Mouse (Mus musculus) liver, embryonic 14.5 days (tissue): ENCODE measurements at regions not wholly inside any gene's neighbourhood (a gene's known extent, or its start where the extent isn't known, plus 50 kb on each side); places are given as distances from the start of the nearest gene placed in this dataset.

Experiments used
- ATAC-seq: fragments of 200-750 bp; cut with Nextera tagmentation; 2 replicates; pipeline ENCODE4 v1.8.0; 2017; ENCODE audit warnings: moderate number of reproducible peaks, mild to moderate bottlenecking, moderate library complexity; ENCODE audit not compliant: insufficient read depth
- DNase-seq, 3 experiments: peaks; one replicate each; pipeline ENCODE4 v3.0.0-alpha.2; 2012 to 2013; ENCODE audit warnings: low read depth in 3 of 3, low spot score in 3 of 3
- H3K27ac ChIP-seq: fragments of 300-500 bp; sonication (generic); 2 replicates; pipeline ENCODE4 v1.5.1; 2014; ENCODE audit warnings: moderate library complexity, mild to moderate bottlenecking, control low read depth, inconsistent platforms
- H3K27me3 ChIP-seq: fragments of 300-500 bp; sonication (generic); 2 replicates; pipeline ENCODE4 v1.6.1; 2014; ENCODE audit warnings: mild to moderate bottlenecking, low read length, moderate library complexity; ENCODE audit not compliant: control insufficient read depth, insufficient read depth
- H3K36me3 ChIP-seq: fragments of 300-500 bp; sonication (generic); replicated peaks from 2 replicates; pipeline ENCODE4 v1.6.1; 2014; ENCODE audit warnings: low read depth; ENCODE audit not compliant: control insufficient read depth, insufficient read depth
- H3K4me1 ChIP-seq, 2 experiments: fragments of 200-500 bp in 1 of 2; fragments of 300-500 bp in 1 of 2; sonication (generic) in 1 of 2; replicated peaks; 2 replicates each; pipeline ENCODE4 v1.6.1; 2012 to 2014; ENCODE audit warnings: antibody characterized with exemption in 1 of 2, inconsistent platforms in 1 of 2, low read length in 1 of 2; ENCODE audit not compliant: control insufficient read depth in 2 of 2, insufficient read depth in 2 of 2
- H3K4me2 ChIP-seq: fragments of 300-500 bp; sonication (generic); 2 replicates; pipeline ENCODE4 v1.6.1; 2014; ENCODE audit warnings: low read depth, mild to moderate bottlenecking, control low read depth, moderate library complexity
- H3K4me3 ChIP-seq, 2 experiments: fragments of 200-500 bp in 1 of 2; fragments of 300-500 bp in 1 of 2; sonication (generic) in 1 of 2; 2 replicates each; pipeline ENCODE4 v1.5.1; 2012 to 2014; ENCODE audit warnings: low read depth in 2 of 2, low read length in 2 of 2, mild to moderate bottlenecking in 2 of 2, control low read depth in 1 of 2, inconsistent platforms in 1 of 2, moderate library complexity in 1 of 2; ENCODE audit not compliant: insufficient read depth in 1 of 2
- H3K9ac ChIP-seq: fragments of 300-500 bp; sonication (generic); replicated peaks from 2 replicates; pipeline ENCODE4 v1.6.1; 2014; ENCODE audit warnings: mild to moderate bottlenecking, control low read depth, moderate library complexity
- H3K9me3 ChIP-seq: fragments of 300-500 bp; sonication (generic); 2 replicates; pipeline ENCODE4 v1.6.1; 2016; ENCODE audit warnings: low read length, mixed read lengths; ENCODE audit not compliant: control insufficient read depth
- CTCF ChIP-seq: IDR thresholded peaks from 2 replicates; pipeline ENCODE4 v1.5.1; 2016; ENCODE audit warnings: antibody characterized with exemption, low read depth, control low read depth
- EP300 ChIP-seq: IDR thresholded peaks from 2 replicates; pipeline ENCODE4 v1.6.1; 2016; ENCODE audit warnings: antibody characterized with exemption, low read depth
- WGBS: fragments of 180-500 bp; shearing (Covaris S2); extraction: QIAGEN DNeasy Blood & Tissue Kit; methylation state at CpG from one replicate; pipeline ENCODE4 v1.1.7; 2014; ENCODE audit not compliant: insufficient replicate concordance; 5-methylcytosine and 5-hydroxymethylcytosine counted together

DNA sequence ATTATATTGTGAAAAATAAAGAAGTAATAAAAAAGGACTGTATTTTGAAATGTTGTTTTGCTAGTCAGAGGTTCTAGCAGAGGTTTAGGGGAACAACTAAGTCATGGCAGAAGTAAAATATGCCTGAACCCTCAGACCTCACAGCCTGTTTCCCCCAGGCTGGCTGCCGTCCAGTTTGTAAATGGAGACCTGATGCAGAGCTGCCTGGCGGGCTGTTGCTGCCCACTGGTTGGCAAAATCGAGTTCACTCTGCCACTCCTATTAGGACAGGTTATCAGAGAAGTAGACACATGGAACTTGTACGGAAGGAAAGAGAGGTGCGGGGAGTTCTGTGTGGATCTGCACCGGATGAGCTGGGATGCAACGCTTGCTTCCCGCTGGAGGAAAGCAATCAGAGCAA, 168.5 kb downstream of the Brinp2 start:
- TF ChIP-seq EP300 (no peak), CTCF (no peak)
- Histone ChIP-seq H3K27ac (no peak overlapping the region), H3K4me3 (no peak overlapping the region), H3K4me2 (no peak overlapping the region), H3K9me3 (no peaks in the 10 kb centered on the region), H3K36me3 (no peaks in the 10 kb centered on the region), H3K9ac (no peak overlapping the region), H3K27me3 (no peaks in the 10 kb centered on the region), H3K4me1 (no peaks in the 10 kb centered on the region)
- ATAC-seq (no peak), DNase-seq (no peak)
- 56% methylated on average over 8 of the region's 8 CpGs for WGBS

DNA sequence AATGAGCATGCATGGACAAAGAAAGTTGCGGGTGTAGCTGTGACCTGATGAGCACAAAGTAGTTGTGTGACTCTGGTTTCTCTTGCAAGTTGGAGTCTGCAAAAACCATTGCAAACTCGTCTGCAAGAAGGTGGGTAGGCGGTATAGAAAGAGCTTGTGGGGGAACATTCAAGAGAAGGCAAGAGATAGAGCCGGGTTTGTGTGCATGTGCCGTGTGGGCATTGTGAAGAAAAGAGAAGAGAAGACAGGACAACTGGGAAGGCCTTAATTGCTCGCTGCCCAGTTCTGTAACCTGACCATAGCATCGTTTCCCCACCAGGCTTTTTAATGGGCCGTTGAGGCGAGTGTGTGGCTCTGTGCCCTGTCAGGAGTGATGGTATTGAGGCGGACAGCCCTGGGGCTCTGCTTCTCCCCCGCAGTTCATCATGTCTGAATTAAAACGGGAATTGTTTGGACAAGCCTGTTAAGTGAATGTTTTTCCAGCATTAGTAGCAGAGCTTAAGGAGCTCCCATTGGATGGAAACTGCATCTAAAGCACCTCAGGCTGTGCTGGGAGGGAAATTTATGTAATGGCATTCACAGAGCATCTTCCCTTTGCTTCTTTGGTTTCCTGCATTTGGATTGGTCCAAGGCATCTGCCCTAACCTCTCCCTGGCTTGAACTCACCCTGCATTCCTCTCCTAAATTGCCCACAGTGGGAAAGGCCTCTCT, 163.1 kb downstream of the Brinp2 start:
- Histone ChIP-seq H3K4me3 (no peak overlapping the region), H3K9ac (no peak overlapping the region), H3K27ac (no peak overlapping the region), H3K36me3 (no peaks in the 10 kb centered on the region), H3K4me2 (no peak overlapping the region), H3K27me3 (no peaks in the 10 kb centered on the region), H3K4me1 (no peaks in the 10 kb centered on the region), H3K9me3 (no peaks in the 10 kb centered on the region)
- WGBS = 58% methylated on average over 12 of the region's 12 CpGs
- no peak for DNase-seq
- TF ChIP-seq CTCF (no peak), EP300 (no peak)
- no peak for ATAC-seq

DNA sequence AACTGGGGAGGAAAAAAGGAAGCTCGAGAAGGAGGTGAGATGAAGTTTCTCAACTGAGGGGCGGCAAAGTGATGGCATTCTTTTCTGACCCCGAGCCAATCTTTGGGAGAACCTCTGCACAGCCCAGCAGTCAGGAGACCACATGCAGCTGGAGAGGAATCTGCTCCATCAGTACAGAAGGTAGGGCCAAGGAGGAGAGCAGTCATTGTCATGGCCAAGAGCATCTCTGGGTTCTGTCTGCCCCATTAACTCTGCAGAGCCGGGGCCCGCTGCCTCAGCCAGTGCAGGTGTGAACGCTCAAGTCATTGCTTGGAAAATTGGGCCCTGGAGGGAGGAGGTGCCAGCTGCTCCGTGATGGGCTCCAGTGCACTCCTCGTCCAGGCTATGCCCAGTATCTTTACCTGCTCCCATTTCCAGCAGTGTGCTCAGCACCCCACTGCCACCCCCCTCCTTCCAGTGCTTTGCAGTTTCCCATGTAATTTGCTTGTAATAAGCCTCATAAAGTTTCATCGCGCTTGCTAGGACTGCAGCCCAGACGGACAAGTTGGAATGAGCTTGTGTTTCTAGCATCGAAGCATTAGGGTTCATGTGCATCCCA, 162.1 kb downstream of the Brinp2 start:
- Histone ChIP-seq H3K36me3 (no peaks in the 10 kb centered on the region), H3K4me2 (no peak overlapping the region), H3K9me3 (no peaks in the 10 kb centered on the region), H3K4me3 (no peak overlapping the region), H3K9ac (no peak overlapping the region), H3K27me3 (no peaks in the 10 kb centered on the region), H3K27ac (no peak overlapping the region), H3K4me1 (no peaks in the 10 kb centered on the region)
- 59% methylated on average over 12 of the region's 12 CpGs for WGBS
- no peak for TF ChIP-seq CTCF
- TF ChIP-seq EP300 = no peak
- ATAC-seq (no peak), DNase-seq (no peak)
